Mouse (Mus musculus) hematopoietic stem cell, adult 5-6 weeks (primary cell): ENCODE results near the gene Lurap1. TPM values are rescaled to one million over a fixed set of nuclear protein-coding genes. Genes with fewer than 3 reads are reported as not detected.

Experiments used
- ATAC-seq, 2 experiments: fragments of 125-278 bp in 1 of 2; replicated peaks in 1 of 2; 2 replicates each; pipeline ENCODE4 v1.8.0; 2016 to 2017; ENCODE audit warnings: inconsistent platforms in 2 of 2, mild to moderate bottlenecking in 2 of 2, moderate number of reproducible peaks in 2 of 2, low read depth in 1 of 2, moderate TSS enrichment in 1 of 2; ENCODE audit not compliant: low FRiP score in 2 of 2, poor library complexity in 2 of 2, severe bottlenecking in 2 of 2, insufficient read depth in 1 of 2, low TSS enrichment in 1 of 2
- total RNA-seq: library from RNA; stranded (forward); fragments of 172-1452, 232-1000 nt; gene quantifications from 2 replicates; pipeline ENCODE4 v1.2.3, GENCODE M21; 2017

Gene Lurap1
- 2.7 and 2.9 TPM in 2 replicates for total RNA-seq

- ATAC-seq: no peak
These were observed at the start of gene Lurap1 for GRCm38 (mm10) chr4:116151238-116151637. Gene Lurap1 (minus strand): TSS chr4:116151338.

DNA sequence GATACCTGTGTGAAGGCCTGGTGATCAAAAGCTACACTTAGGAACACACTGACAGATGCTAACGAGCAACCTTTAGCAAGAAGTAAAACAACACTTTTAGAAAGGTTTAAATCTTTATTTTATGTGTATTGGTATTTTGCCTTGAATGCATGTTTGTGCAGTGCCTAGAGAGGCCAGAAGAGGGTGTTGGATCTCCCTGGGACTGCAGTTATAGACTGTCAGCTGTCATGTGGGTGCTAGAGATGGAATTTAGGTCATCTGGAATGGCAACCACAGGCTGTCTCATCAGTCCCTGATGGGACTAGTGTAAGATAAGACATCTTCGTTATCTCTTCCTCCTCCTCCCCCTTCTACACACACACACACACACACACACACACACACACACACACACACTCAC lies 47.3 kb upstream of the Lurap1 start:
- no peak for ATAC-seq

DNA sequence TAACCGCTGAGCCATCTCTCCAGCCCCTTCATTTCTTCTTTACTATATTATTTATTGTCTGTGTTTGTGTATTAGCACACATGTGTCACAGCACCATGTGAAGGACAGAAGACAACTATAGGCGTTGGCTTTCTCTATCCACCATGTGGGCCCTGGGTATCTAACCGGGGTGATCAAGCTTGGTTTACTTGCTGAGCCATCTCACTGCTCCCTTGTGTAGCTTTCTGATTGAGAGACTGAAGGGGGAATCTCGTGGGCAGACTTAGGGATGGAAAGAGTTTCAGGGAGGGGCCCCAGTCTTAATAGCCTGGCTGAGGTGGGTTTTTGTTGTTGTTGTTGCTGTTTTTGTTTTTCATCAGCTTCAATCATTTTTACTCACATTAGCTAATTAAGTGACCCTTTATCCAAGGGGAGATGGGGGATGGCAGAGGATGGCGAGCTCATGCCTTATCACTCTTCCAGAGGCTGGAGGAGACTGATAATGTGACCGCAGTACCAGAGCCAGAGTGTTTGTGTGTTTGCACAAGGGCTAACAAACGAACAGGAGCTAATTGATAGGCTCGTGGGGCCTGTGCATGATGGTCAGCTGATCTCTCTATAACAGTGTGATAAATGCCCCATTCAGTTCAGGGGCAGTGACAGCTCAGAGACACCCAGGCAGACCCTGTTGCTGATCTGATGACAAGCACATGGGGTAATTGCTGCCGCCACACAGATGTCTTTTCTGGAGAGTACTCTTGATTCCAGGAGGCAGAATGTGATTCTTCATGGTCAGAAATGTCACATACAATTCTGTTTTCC lies 42.6 kb upstream of the Lurap1 start:
- ATAC-seq: no peak

DNA sequence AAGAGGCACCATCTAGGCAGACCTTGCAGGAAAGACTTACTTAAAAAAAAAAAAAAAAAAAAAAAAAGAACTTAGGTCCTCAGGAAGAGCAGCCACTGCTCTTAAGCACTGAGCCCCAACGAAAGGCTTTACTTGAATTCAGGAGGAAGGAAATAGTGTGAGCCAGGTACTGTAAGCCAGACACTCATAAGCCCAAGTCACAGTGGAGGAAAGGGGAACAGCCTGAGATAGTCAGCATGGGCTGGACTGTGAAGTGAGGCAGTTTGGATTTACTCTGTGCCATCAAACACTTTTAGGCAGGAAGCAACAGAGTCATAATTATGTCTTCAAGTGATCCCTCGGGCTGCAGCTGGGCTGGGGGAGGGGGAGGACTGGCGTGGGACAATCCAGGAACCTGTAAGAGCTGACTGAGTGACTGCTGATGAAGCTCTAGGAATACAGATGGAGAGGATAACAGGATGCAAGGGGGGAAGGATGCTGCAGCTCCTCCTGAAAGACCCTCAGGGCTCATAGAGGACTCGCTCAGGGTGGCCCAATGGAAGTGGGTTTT lies 41.2 kb upstream of the Lurap1 start:
- peak; percentile 77 to 91; a peak in 3 of 4 replicates for ATAC-seq

GRCm38 (mm10) chr4:116185083-116185482 lies 33.9 kb upstream of the Lurap1 start:
- no peak for ATAC-seq

DNA sequence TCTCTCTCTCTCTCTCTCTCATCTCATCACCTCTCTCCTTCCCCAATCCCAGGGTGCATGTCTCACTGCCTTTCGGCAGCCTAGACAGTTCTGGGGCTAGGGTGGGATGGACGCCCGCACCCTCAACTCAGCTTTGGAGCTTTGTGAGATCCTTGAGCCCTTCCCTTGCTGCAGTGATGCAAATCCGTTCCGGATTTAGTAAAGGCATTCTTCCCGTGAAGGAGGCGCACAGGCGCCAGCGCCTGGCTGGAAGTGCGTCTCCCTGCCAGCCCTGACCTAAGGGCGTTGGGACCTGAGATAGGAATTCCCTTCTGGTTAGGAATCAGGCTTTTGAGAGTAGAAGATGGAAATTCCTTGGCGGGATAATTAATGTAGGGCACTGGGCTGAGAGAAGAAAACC lies 31.6 kb upstream of the Lurap1 start:
- no peak for ATAC-seq

DNA sequence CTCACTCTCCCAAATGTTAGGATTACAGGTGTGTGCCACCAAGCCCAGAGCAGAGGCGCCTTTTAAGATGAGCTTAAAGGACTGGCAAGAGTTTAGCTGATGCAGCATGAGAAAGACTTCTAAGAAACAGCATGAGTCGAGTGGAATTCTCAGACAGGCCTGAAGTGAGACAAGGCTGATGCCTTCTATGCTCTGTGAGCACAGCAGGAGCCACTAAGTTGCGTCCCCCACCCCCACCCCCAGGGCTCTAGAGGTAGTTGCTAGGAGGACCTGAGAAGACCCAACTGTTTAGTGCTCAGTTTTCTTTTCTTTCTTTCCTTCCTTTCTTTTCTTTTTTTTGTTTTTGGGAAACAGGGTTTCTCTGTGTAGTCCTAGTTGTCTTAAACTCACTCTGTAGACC lies 30.9 kb upstream of the Lurap1 start:
- no peak for ATAC-seq

DNA sequence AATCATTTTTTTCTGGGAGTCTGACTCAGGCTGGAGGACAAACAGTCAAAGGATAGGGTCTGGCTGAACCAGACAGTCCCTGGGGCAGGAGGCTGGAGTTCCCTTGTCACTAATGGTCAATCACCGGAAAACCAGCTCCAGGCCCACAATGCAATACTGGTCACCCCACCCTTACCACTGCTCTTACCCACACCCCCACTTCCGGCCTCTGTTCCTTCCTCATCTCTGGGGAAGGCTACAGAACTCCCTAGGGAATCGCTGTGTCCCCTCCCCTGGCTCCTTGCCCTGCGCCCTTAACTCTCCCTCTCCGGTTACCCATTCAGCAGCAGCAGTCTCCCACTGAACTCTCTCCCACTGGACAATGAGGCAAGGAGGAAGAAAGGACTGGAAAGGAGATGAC lies 26.0 kb upstream of the Lurap1 start:
- no peak; a peak in 3 of 4 replicates for ATAC-seq

- ATAC-seq: peak; percentile 68 to 75
These were observed 25.4 kb upstream of the Lurap1 start for GRCm38 (mm10) chr4:116176543-116176988.

GRCm38 (mm10) chr4:116175711-116176542 lies 24.8 kb upstream of the Lurap1 start:
- no peak for ATAC-seq

DNA sequence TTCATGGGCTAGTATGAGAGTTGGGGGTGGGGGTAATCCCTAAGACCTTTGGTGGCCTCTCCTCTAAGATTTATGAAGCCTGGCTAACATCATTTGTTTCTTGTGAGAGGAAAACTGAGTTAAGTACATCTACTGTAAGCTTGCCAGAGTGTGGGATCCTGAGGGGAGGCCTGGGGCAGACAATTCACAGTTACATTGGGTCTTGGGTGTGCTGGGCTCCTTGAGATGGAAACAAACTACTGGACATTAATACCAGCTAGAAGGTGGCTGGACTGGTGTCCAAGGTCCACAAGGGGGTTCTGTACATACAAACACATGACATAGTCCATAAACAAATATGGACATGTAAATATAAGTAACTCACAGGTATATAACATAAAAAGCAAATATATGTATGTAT lies 24.0 kb upstream of the Lurap1 start:
- no peak for ATAC-seq

DNA sequence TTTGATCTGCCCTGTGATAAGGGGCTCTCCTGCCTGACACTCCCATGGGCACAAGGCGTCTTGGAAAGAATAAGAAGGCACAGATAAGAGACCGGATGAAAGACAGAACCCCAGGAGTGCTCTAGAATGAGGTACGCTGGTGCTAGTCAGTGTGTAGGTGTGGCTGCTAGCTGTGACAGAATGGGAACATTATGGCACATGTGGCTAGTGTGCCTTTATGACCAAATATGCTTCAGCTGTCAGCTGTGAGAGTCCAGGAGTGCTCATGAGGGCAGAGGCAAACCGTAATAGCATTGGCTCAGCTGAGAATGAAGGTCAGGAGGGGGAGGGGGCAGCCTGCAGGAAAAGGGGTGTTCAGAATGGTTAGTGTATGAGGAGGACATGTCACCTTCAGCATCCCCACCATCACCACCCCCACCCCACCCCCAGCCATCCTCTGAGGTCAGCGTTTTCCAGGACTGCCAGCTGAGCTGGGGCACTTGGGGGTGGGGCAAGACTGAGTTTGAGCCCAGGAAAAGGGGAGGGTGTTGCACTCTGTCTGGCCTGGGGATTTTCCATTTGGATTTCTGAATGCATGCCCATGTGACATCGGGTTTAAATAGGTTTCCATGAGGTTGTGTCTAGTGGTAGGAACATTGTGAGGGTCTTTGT lies 23.5 kb upstream of the Lurap1 start:
- ATAC-seq: no peak

DNA sequence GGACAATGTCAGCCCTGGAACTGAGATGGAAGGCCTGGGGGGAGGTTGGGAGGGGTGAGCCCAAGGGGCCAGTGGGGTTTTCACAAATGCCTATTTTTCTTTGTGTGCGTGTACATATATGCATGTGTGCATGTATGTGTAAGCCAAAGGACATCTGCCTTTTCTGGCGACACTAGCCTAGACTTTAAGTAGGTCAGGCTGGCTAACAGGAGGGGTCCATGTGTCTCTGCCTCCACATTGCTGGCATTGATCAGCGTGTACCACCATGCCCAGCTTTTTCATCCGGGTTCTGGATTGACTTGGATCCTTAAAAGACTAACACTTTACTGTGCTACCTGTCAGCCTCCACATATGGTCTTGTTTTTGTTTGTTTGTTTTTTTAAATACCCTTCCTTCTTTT lies 22.6 kb upstream of the Lurap1 start:
- ATAC-seq: no peak

- no peak for ATAC-seq
These were observed 21.9 kb upstream of the Lurap1 start, which contains the start of the genes 1700042G07Rik and Gm49337 for GRCm38 (mm10) chr4:116173072-116173471. Gene 1700042G07Rik (plus strand): TSS chr4:116173372. Gene Gm49337 (plus strand): TSS chr4:116173384.

GRCm38 (mm10) chr4:116169353-116169672 lies 18.2 kb upstream of the Lurap1 start:
- no peak for ATAC-seq

- peak in 1 of 2 experiments; percentile 51; a peak in 1 of 4 replicates for ATAC-seq
These were observed 17.6 kb upstream of the Lurap1 start for GRCm38 (mm10) chr4:116168617-116169352.

DNA sequence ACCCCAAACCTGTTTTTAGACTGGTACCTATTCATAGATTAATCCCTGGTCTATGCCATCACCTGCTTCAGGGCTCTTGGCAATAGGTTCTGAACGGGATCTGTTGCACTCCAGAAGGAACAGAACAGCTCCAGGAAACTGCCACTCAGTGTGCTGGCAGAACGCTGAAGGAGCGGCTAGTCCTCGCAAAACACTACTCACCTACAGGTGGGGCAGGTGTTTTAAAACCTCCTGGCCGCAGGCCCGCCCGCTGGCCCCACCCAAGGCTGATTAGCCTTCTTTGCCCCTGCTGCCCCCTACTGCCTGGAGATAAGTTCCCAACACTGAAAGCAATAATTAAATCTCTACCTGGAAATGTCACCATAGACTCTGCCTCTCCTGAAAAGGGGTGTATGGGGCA lies 16.3 kb upstream of the Lurap1 start, which contains the start of gene Tspan1:
TSS of gene Tspan1 (minus strand) at position 198 of the 400 bp plus-strand sequence.
- ATAC-seq: 0 out of 4 replicates have a peak, but pooled peaks of 1 of the 2 experiments have one; percentile 25
